Mouse (Mus musculus) heart, adult 2 months (tissue): ENCODE data around the gene Zcchc17.

Experiments used
- CTCF ChIP-seq: fragments of 200-600 bp; IDR thresholded peaks from 2 replicates; pipeline ENCODE4 v1.8.1; 2022; ENCODE audit warnings: antibody characterized with exemption, mild to moderate bottlenecking, moderate library complexity
- EP300 ChIP-seq: fragments of 200-500 bp; IDR thresholded peaks from 2 replicates; pipeline ENCODE4 v1.6.1; 2011; ENCODE audit warnings: low read depth, low read length, control low read depth; ENCODE audit not compliant: insufficient read depth
- POLR2A ChIP-seq: fragments of 200-500 bp; IDR thresholded peaks from 2 replicates; pipeline ENCODE4 v1.6.1; 2011; ENCODE audit warnings: mild to moderate bottlenecking, low read depth, low read length, control low read depth; ENCODE audit not compliant: insufficient read depth

- TF ChIP-seq POLR2A, result no peak
- no peak for TF ChIP-seq CTCF
- TF ChIP-seq EP300, result no peak
Observed at GRCm38 (mm10) chr4:130274346-130275015, 85.3 kb downstream of the Zcchc17 start.
